Mouse (Mus musculus): ENCODE measurements around the gene Cfap65. TPM values are rescaled to one million over a fixed set of nuclear protein-coding genes. Genes with fewer than 3 reads are reported as not detected.

Gene Cfap65
- total RNA-seq (2021), result not detected
- long read RNA-seq, experiment 1, result 0 reads
- long read RNA-seq, experiment 2, result 0 reads

GRCm38 (mm10) chr1:74935402-74935801, at the start of gene Cfap65:
Cfap65 (minus strand) TSS chr1:74935599.
- no peak for DNase-seq (ENCODE audit: low spot score in 2 of 2)

GRCm38 (mm10) chr1:74977001-74977400, 41.6 kb upstream of the Cfap65 start:
- DNase-seq (ENCODE audit: low spot score in 2 of 2), result no peak

DNA sequence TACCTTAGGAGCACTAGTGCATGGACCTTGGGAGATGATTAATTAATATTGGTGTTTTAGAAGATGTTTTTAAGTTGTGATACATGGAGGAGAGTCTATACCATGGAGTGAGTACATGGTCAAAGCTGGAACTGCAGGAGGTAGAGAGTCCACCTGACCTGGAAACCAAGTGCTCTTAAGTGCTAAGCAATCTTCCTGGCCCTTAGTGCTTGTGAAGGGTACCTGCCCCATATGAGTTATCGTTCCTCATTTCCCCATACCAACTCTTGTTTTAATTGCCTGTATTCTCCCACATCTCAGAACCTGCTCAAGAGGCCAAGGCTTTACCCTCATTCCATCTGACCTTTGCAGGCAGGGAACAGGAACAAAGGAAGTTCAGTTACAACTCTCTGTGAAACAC, 40.5 kb upstream of the Cfap65 start:
- DNase-seq (ENCODE audit: low spot score in 2 of 2), result no peak

- no peak for DNase-seq (ENCODE audit: low spot score in 2 of 2)
Observed at GRCm38 (mm10) chr1:74973590-74973989, 38.2 kb upstream of the Cfap65 start.

DNA sequence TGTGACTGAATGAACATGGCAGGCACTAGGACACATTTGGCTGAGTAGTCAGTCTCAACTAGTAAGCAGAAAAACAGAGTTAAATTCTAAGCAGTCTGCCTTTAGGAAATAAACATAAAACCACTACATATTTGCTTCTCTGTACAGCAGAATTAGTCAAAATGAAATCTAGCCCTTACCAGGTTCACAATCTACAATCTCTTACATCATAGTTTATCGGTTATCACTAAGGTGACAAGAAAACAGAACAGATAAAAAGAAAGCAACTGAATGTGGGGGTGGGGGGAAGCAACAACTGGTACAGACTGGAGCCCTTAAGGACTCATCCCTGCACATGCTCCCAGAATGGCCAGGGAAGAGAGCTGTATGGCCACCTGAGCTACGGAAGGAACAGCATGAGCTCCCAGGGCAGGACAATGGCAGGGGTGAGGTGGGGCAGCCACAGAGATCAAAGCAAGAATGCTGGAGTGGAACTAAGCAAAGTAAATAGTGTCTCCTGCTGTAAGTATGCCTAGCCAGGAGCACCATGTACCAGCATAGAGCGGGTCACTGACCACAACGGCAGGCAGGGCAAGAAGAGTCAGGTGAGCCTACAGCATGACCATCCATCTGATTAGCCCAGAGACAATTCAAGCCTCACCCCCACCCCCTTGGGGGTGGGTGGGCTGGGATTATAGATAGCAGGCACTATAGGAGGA, 36.1 kb upstream of the Cfap65 start:
- no peak for DNase-seq (ENCODE audit: low spot score in 2 of 2)

GRCm38 (mm10) chr1:74967962-74968580, 32.7 kb upstream of the Cfap65 start:
- no peak for DNase-seq (ENCODE audit: low spot score in 2 of 2)

GRCm38 (mm10) chr1:74964494-74965215, 29.3 kb upstream of the Cfap65 start:
- peak; percentile 53 to 77 for DNase-seq (ENCODE audit: low spot score in 2 of 2)

GRCm38 (mm10) chr1:74962853-74963227, 27.4 kb upstream of the Cfap65 start:
- DNase-seq (ENCODE audit: low spot score in 2 of 2), result no peak

- no peak for DNase-seq (ENCODE audit: low spot score in 2 of 2)
Observed at GRCm38 (mm10) chr1:74962126-74962852, 26.9 kb upstream of the Cfap65 start.

GRCm38 (mm10) chr1:74961722-74962121, 26.3 kb upstream of the Cfap65 start:
- DNase-seq (ENCODE audit: low spot score in 2 of 2), result no peak

- DNase-seq (ENCODE audit: low spot score in 2 of 2), result no peak
Observed at GRCm38 (mm10) chr1:74960059-74960458, 24.7 kb upstream of the Cfap65 start.

GRCm38 (mm10) chr1:74951556-74952210, 16.3 kb upstream of the Cfap65 start, which contains the start of gene Ihh:
Ihh (minus strand) TSS chr1:74951672.
- no peak for DNase-seq (ENCODE audit: low spot score in 2 of 2)

GRCm38 (mm10) chr1:74950576-74951490, 15.4 kb upstream of the Cfap65 start:
- no peak for DNase-seq (ENCODE audit: low spot score in 2 of 2)

DNA sequence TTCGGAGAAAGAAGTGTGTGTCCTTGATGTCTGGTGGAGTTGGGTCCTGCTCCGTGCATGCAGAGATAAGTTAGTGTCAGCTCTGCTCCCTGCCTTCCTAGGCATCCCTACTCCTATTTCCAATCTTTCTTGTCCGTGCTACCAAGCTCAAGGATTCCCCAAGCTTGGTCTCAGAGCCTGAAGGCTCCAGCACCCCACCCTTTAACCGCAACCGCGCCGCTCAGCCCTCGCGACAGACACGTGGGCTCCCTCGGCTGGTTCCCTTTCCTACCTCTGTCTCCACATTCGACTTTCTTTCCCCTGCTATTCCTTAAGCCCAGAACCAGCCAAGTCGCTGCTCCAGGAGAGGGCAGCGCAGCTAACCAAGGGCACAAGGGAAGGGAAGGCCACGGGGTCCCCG, 14.7 kb upstream of the Cfap65 start:
- no peak for DNase-seq (ENCODE audit: low spot score in 2 of 2)

GRCm38 (mm10) chr1:74949666-74950050, 14.3 kb upstream of the Cfap65 start:
- DNase-seq (ENCODE audit: low spot score in 2 of 2), result no peak

DNA sequence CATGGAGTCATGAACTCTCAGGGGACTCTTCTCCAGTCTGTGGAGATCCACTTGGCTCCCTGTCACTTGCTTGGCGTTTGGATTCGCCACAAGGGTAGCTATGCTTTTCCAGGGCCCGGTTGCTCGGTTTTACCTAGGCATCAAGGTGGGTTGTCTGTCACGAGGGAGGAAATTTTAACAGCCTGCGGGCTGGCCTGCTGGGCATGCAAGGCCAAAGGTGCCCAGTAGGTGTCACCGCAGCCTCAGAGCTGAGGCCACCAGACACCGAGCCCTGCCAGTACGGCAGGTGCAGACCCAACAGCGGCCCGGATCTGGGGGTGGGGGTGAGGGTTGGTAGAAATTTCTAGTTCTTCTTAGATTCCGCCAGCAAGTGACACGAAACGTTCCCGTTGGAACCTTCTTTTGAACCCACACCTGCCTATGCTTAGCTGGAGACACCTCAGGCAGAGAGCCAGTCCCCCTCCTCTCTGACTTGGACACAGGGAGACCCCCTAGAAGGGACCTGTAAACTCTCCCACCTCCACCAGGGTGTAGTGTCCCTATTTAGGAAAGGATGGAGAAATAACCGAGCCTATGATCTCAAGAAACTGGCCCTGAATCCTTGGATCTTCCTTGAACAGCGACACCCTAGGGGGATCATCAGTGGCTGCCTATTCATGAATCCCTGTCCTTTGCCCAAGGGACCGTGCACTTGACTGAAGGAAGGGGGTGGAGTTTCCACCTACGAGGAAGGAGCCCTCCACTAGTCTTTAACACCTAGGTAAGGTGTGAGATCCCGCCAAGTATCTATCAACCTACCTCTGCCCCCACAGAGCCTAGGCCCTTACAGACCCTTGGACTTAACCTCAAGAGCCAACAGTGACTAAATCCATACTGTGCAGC, 13.6 kb upstream of the Cfap65 start:
- DNase-seq (ENCODE audit: low spot score in 2 of 2), result no peak

- DNase-seq (ENCODE audit: low spot score in 2 of 2), result no peak
Observed at GRCm38 (mm10) chr1:74947986-74948670, 12.7 kb upstream of the Cfap65 start.

DNA sequence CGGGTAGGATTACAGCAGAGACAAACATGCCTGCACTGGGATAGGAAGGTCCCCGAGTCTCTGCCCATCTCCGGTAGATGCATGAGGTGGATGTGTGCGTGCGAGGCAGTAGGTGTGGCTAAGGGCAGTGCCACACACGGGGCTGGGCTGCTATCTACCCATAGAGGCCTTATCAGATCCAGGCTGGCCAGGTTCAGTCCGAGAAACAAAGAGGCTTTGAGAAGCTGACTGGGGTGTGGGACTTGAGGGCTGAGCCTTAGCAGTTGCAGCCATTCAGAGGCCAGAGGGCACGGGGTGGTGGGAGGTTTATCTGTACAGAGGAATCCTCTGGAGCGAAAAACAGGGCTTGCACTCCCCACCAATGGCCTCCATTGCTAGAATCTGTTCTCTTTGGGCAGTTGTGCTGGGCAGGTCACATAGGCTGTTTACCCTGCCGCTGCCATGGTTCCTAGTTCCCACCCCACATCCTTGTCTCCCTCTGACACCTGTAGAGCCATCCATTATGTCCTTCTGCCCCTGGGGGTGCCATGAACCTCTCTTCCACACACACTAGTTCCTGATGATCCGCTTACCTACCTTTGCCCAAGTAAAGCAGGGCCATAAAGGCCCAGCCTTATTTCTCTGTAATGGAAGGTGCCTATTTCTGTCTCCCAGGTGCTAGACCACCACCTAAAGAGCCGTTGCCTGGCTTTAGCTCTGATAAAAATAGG, 6.4 kb upstream of the Cfap65 start:
- no peak for DNase-seq (ENCODE audit: low spot score in 2 of 2)

Data from gastrocnemius, postnatal 4 days (tissue).